Mouse (Mus musculus) intestine, embryonic 15.5 days (tissue): ENCODE data around the gene Psenen. TPM values are rescaled to one million over a fixed set of nuclear protein-coding genes. Genes with fewer than 3 reads are reported as not detected.

Source experiments
- ATAC-seq: fragments of 200-750 bp; cut with Nextera tagmentation; 2 replicates; pipeline ENCODE4 v1.8.0; 2017; ENCODE audit warnings: moderate TSS enrichment, moderate library complexity
- H3K27ac ChIP-seq: fragments of 300-500 bp; sonication (generic); 2 replicates; pipeline ENCODE4 v1.5.1; 2015; ENCODE audit warnings: mild to moderate bottlenecking, inconsistent platforms
- H3K27me3 ChIP-seq: fragments of 300-500 bp; sonication (generic); replicated peaks from 2 replicates; pipeline ENCODE4 v1.6.1; 2015; ENCODE audit warnings: inconsistent platforms
- H3K36me3 ChIP-seq: fragments of 300-500 bp; sonication (generic); 2 replicates; pipeline ENCODE4 v1.6.1; 2015; ENCODE audit warnings: inconsistent platforms
- H3K4me1 ChIP-seq: fragments of 300-500 bp; sonication (generic); replicated peaks from 2 replicates; pipeline ENCODE4 v1.6.1; 2015; ENCODE audit warnings: inconsistent platforms
- H3K4me2 ChIP-seq: fragments of 300-500 bp; sonication (generic); replicated peaks from 2 replicates; pipeline ENCODE4 v1.6.1; 2015; ENCODE audit warnings: mild to moderate bottlenecking, inconsistent platforms
- H3K4me3 ChIP-seq: fragments of 300-500 bp; sonication (generic); replicated peaks from 2 replicates; pipeline ENCODE4 v1.5.1; 2015; ENCODE audit warnings: inconsistent platforms
- H3K9ac ChIP-seq: fragments of 300-500 bp; sonication (generic); 2 replicates; pipeline ENCODE4 v1.6.1; 2015; ENCODE audit warnings: inconsistent platforms
- H3K9me3 ChIP-seq: fragments of 300-500 bp; sonication (generic); 2 replicates; pipeline ENCODE4 v1.6.1; 2016; ENCODE audit warnings: inconsistent platforms
- WGBS: fragments of 180-500 bp; shearing (Covaris S2); methylation state at CpG from one replicate; pipeline ENCODE4 v1.1.7; 2015; 5-methylcytosine and 5-hydroxymethylcytosine counted together
- polyA plus RNA-seq: library from polyadenylated mRNA; unstranded; fragments of >200 nt; fragmentation: Nextera tagmentation; extraction: Ambion mirVana; gene quantifications from 2 replicates; pipeline ENCODE4 v1.2.1, GENCODE M21; 2015

Gene Psenen
- polyA plus RNA-seq, 1 experiment from 2014 or later, result 148 TPM

- H3K4me2 ChIP-seq, result peak within 1 kb of the TSS; percentile 89
- peak within 1 kb of the TSS; percentile 65 for H3K9ac ChIP-seq
- peaks cover 22% of the 10 kb centered on the region; the same call in 1 of the 2 replicates for H3K4me1 ChIP-seq
- H3K36me3 ChIP-seq, result peaks cover 16% of the 10 kb centered on the region
- peak within 1 kb of the TSS; percentile 53 for H3K4me3 ChIP-seq
- under 1% methylated on average over 20 of the region's 20 CpGs for WGBS
- H3K9me3 ChIP-seq, result no peaks in the 10 kb centered on the region
- ATAC-seq, result peak; percentile 84
- H3K27ac ChIP-seq, result peak within 1 kb of the TSS; percentile 60
- no peaks in the 10 kb centered on the region for H3K27me3 ChIP-seq
These were observed 3.9 kb downstream of the Psenen start, which contains the start of gene Lin37 for GRCm38 (mm10) chr7:30559443-30559954. Gene Lin37 (minus strand): TSS chr7:30559838.

- H3K36me3 ChIP-seq, result peaks cover 16% of the 10 kb centered on the region
- no peaks in the 10 kb centered on the region for H3K27me3 ChIP-seq
- peak overlapping the region; percentile 89 for H3K4me2 ChIP-seq
- H3K4me3 ChIP-seq, result peak overlapping the region; percentile 53
- H3K9me3 ChIP-seq, result no peaks in the 10 kb centered on the region
- peak overlapping the region; percentile 60 for H3K27ac ChIP-seq
- H3K9ac ChIP-seq, result peak overlapping the region; percentile 65
- 13% methylated on average over 12 of the region's 12 CpGs for WGBS
- ATAC-seq, result peak; percentile 8; the same call in 1 of the 2 replicates
- peaks cover 16% of the 10 kb centered on the region; the same call in 1 of the 2 replicates for H3K4me1 ChIP-seq
These were observed 4.6 kb downstream of the Psenen start for GRCm38 (mm10) chr7:30558656-30559442.

GRCm38 (mm10) chr7:30557901-30558514, 5.4 kb downstream of the Psenen start:
- peak overlapping the region; percentile 28; the same call in 1 of the 2 replicates for H3K9ac ChIP-seq
- 87% methylated on average over 13 of the region's 13 CpGs for WGBS
- peak overlapping the region; percentile 53; the same call in 1 of the 2 replicates for H3K4me3 ChIP-seq

GRCm38 (mm10) chr7:30556894-30557536, 6.4 kb downstream of the Psenen start:
- no peaks in the 10 kb centered on the region for H3K9me3 ChIP-seq
- 92% methylated on average over 18 of the region's 18 CpGs for WGBS
- no peak for ATAC-seq

More at GRCm38 (mm10) chr7:30557901-30558514, 5.4 kb downstream of the Psenen start:
- Histone ChIP-seq H3K4me2 (peak overlapping the region; percentile 89), H3K9me3 (no peaks in the 10 kb centered on the region), H3K27ac (no peak overlapping the region), H3K36me3 (peaks cover 16% of the 10 kb centered on the region), H3K27me3 (no peaks in the 10 kb centered on the region), H3K4me1 (peaks cover 22% of the 10 kb centered on the region)
- no peak for ATAC-seq

GRCm38 (mm10) chr7:30553810-30554584, 9.4 kb downstream of the Psenen start:
- Histone ChIP-seq H3K27ac (0 out of 2 replicates have a peak overlapping the region, but pooled peaks have one; percentile 82), H3K9ac (peak overlapping the region; percentile 62), H3K27me3 (no peaks in the 10 kb centered on the region), H3K4me2 (peak overlapping the region; percentile 91), H3K4me1 (peaks cover 23% of the 10 kb centered on the region), H3K9me3 (no peaks in the 10 kb centered on the region), H3K4me3 (peak overlapping the region; percentile 57), H3K36me3 (peaks cover 16% of the 10 kb centered on the region)
- ATAC-seq, result no peak
- WGBS, result 82% methylated on average over 22 of the region's 22 CpGs

More at GRCm38 (mm10) chr7:30556894-30557536, 6.4 kb downstream of the Psenen start:
- H3K4me1 ChIP-seq, result peaks cover 25% of the 10 kb centered on the region
- peaks cover 16% of the 10 kb centered on the region for H3K36me3 ChIP-seq
- H3K4me2 ChIP-seq, result no peak overlapping the region
- H3K27me3 ChIP-seq, result no peaks in the 10 kb centered on the region
- H3K9ac ChIP-seq, result no peak overlapping the region
- no peak overlapping the region for H3K27ac ChIP-seq
- H3K4me3 ChIP-seq, result no peak overlapping the region

- H3K4me2 ChIP-seq, result peak overlapping the region; percentile 91
- H3K4me3 ChIP-seq, result peak overlapping the region; percentile 57
- peak overlapping the region; percentile 82 for H3K27ac ChIP-seq
- peak; percentile 40 for ATAC-seq
- H3K9me3 ChIP-seq, result no peaks in the 10 kb centered on the region
- WGBS, result under 1% methylated on average over 23 of the region's 23 CpGs
- H3K4me1 ChIP-seq, result peaks cover 15% of the 10 kb centered on the region
- no peaks in the 10 kb centered on the region for H3K27me3 ChIP-seq
- H3K36me3 ChIP-seq, result peaks cover 16% of the 10 kb centered on the region
- peak overlapping the region; percentile 62 for H3K9ac ChIP-seq
These were observed 10.3 kb downstream of the Psenen start for GRCm38 (mm10) chr7:30553021-30553589.

GRCm38 (mm10) chr7:30552102-30553020, 11.1 kb downstream of the Psenen start, which contains the start of the genes Hspb6 and Proser3:
Gene Hspb6 (plus strand): TSS chr7:30552178.
Gene Proser3 (minus strand): TSS chr7:30552299.
- Histone ChIP-seq H3K27ac (peak within 1 kb of the TSS; percentile 96), H3K27me3 (no peaks in the 10 kb centered on the region), H3K4me1 (peaks cover 12% of the 10 kb centered on the region), H3K9me3 (no peaks in the 10 kb centered on the region), H3K4me2 (peak within 1 kb of the TSS; percentile 91), H3K36me3 (peaks cover 16% of the 10 kb centered on the region), H3K9ac (peak within 1 kb of the TSS; percentile 67), H3K4me3 (peak within 1 kb of the TSS; percentile 57)
- peak; percentile 97 for ATAC-seq
- WGBS, result under 1% methylated on average over 44 of the region's 44 CpGs

GRCm38 (mm10) chr7:30551445-30552101, 11.9 kb downstream of the Psenen start:
- Histone ChIP-seq H3K9ac (peak overlapping the region; percentile 67), H3K9me3 (no peaks in the 10 kb centered on the region), H3K4me3 (peak overlapping the region; percentile 57), H3K4me2 (peak overlapping the region; percentile 52), H3K36me3 (peaks cover 14% of the 10 kb centered on the region), H3K27me3 (no peaks in the 10 kb centered on the region), H3K27ac (peak overlapping the region; percentile 96), H3K4me1 (peaks cover 12% of the 10 kb centered on the region)
- 2% methylated on average over 10 of the region's 10 CpGs for WGBS
- peak; percentile 72 for ATAC-seq

- peaks cover 12% of the 10 kb centered on the region; the same call in 1 of the 2 replicates for H3K36me3 ChIP-seq
These were observed 12.8 kb downstream of the Psenen start for GRCm38 (mm10) chr7:30550603-30551002.

GRCm38 (mm10) chr7:30549880-30550279, 13.5 kb downstream of the Psenen start:
- Histone ChIP-seq H3K4me2 (no peak overlapping the region), H3K36me3 (0 out of 2 replicates have a peak, but pooled peaks cover 9% of the 10 kb centered on the region), H3K4me1 (peaks cover 12% of the 10 kb centered on the region), H3K27ac (no peak overlapping the region), H3K4me3 (no peak overlapping the region), H3K9me3 (no peaks in the 10 kb centered on the region), H3K27me3 (no peaks in the 10 kb centered on the region), H3K9ac (no peak overlapping the region)
- 82% methylated on average over 2 of the region's 2 CpGs for WGBS
- no peak for ATAC-seq

More at GRCm38 (mm10) chr7:30550603-30551002, 12.8 kb downstream of the Psenen start:
- WGBS, result 100% methylated on average over 1 of the region's 1 CpGs
- Histone ChIP-seq H3K9me3 (no peaks in the 10 kb centered on the region), H3K4me1 (peaks cover 12% of the 10 kb centered on the region), H3K4me3 (no peak overlapping the region), H3K27me3 (no peaks in the 10 kb centered on the region), H3K9ac (no peak overlapping the region), H3K4me2 (0 out of 2 replicates have a peak overlapping the region, but pooled peaks have one; percentile 52), H3K27ac (no peak overlapping the region)
- ATAC-seq, result no peak
